ENCODE assay signal across 20 mouse cellular contexts in the genomic region with DNA sequence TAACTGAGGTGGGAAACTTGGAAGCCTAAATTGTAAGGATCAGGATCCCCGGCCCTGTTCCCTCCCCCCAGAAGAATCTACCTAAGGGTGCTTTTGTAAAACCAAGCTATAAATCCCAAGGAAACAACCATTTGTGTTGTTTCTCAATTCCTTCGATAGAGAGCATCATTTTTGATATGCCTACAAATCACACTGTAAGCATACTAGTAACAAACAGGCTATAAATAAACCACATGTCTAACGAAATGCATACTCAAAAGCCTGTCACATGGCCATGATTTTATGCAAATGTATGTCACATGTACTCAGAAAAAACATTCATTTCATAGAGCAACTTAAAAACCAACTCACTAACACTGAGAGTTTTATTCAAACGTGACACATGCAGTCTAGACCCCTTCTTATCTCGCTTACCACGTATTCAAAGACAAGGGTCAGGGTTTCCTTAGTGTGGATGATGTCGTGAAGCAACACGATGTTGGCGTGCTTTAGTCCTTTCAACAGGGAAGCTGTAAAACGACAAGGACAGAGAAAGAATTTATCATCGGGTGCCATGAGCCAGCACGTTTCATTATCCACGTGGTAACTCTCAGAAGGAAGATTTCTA.
A peak's percentile ranks its signal among the peaks of the same experiment; 100 is the strongest.
DNase-seq lines count a peak whose midpoint lies in the region; ATAC-seq lines count a peak whose summit lies in the region.
"Had no signal": no experiment of that assay in that cellular context is flagged by ENCODE, and none has a peak within 500 bp of the region (broad histone marks: within the 10 kb centered on the region; RNA-seq: fewer than 3 reads in every experiment).

No protein-coding gene starts in this region.

- H3K4me2 ChIP-seq in forebrain, embryonic 13.5 days = no peak overlapping the region
- no peak overlapping the region for H3K4me2 ChIP-seq in neural tube, embryonic 12.5 days (replicated peaks)
- no peak overlapping the region for H3K4me2 ChIP-seq in neural tube, embryonic 15.5 days
- no peak overlapping the region for H3K4me2 ChIP-seq in hindbrain, embryonic 13.5 days
- H3K4me2 ChIP-seq: heart, embryonic 12.5 days; stomach, embryonic 15.5 days had no signal

- H3K4me3 ChIP-seq in forebrain, embryonic 13.5 days = no peak overlapping the region
- no peak overlapping the region for H3K4me3 ChIP-seq in forebrain, embryonic 10.5 days
- H3K4me3 ChIP-seq in neural tube, embryonic 12.5 days = no peak overlapping the region
- no peak overlapping the region for H3K4me3 ChIP-seq in neural tube, embryonic 15.5 days (replicated peaks)
- no peak overlapping the region for H3K4me3 ChIP-seq in hindbrain, embryonic 13.5 days
- H3K4me3 ChIP-seq: heart, embryonic 12.5 days; limb, embryonic 10.5 days; stomach, embryonic 15.5 days had no signal

- peaks cover 22% of the 10 kb centered on the region for H3K4me1 ChIP-seq in forebrain, embryonic 13.5 days
- H3K4me1 ChIP-seq in forebrain, embryonic 10.5 days = no peaks in the 10 kb centered on the region
- H3K4me1 ChIP-seq in neural tube, embryonic 12.5 days = no peaks in the 10 kb centered on the region
- H3K4me1 ChIP-seq in neural tube, embryonic 15.5 days = peaks cover 12% of the 10 kb centered on the region
- H3K4me1 ChIP-seq in hindbrain, embryonic 13.5 days (replicated peaks) = peaks cover 9% of the 10 kb centered on the region
- H3K4me1 ChIP-seq: limb, embryonic 10.5 days; stomach, embryonic 15.5 days had no signal

- no peak for DNase-seq in forebrain, embryonic 10.5 days (ENCODE audit: extremely low spot score, low spot score)
- DNase-seq in cerebellum, adult 8-10 months = no peak
- DNase-seq: adrenal gland, adult 8-10 months; B cell, adult 2 months; cerebellum, adult 2 months; heart, postnatal 14 days; kidney, adult 2 months; kidney, postnatal 10 days; liver, postnatal 0 days; lung, postnatal 10 days; thymus, adult 2 months had no signal

- no peaks in the 10 kb centered on the region for H3K36me3 ChIP-seq in forebrain, embryonic 13.5 days (ENCODE audit: poor library complexity, severe bottlenecking)
- no peaks in the 10 kb centered on the region for H3K36me3 ChIP-seq in forebrain, embryonic 10.5 days (replicated peaks)
- H3K36me3 ChIP-seq in neural tube, embryonic 12.5 days = no peaks in the 10 kb centered on the region
- no peaks in the 10 kb centered on the region for H3K36me3 ChIP-seq in neural tube, embryonic 15.5 days
- H3K36me3 ChIP-seq in hindbrain, embryonic 13.5 days = no peaks in the 10 kb centered on the region
- H3K36me3 ChIP-seq: heart, embryonic 12.5 days; limb, embryonic 10.5 days; stomach, embryonic 15.5 days had no signal

- WGBS in forebrain, embryonic 13.5 days = 66% methylated on average over 13 of the region's 13 CpGs
- 88% methylated on average over 13 of the region's 13 CpGs for WGBS in forebrain, embryonic 10.5 days
- 75% methylated on average over 13 of the region's 13 CpGs for WGBS in neural tube, embryonic 12.5 days
- WGBS in neural tube, embryonic 15.5 days = 52% methylated on average over 13 of the region's 13 CpGs
- WGBS in hindbrain, embryonic 13.5 days = 65% methylated on average over 13 of the region's 13 CpGs

- no peak overlapping the region for H3K9ac ChIP-seq in forebrain, embryonic 13.5 days
- H3K9ac ChIP-seq in neural tube, embryonic 12.5 days = no peak overlapping the region
- H3K9ac ChIP-seq in neural tube, embryonic 15.5 days (replicated peaks) = no peak overlapping the region
- no peak overlapping the region for H3K9ac ChIP-seq in hindbrain, embryonic 13.5 days
- H3K9ac ChIP-seq: heart, embryonic 12.5 days; liver, postnatal 0 days; stomach, embryonic 15.5 days had no signal

- H3K27ac ChIP-seq in forebrain, embryonic 13.5 days = peak overlapping the region; percentile 57
- H3K27ac ChIP-seq in forebrain, embryonic 10.5 days = no peak overlapping the region
- no peak overlapping the region for H3K27ac ChIP-seq in neural tube, embryonic 12.5 days
- H3K27ac ChIP-seq in neural tube, embryonic 15.5 days (replicated peaks) = no peak overlapping the region
- peak overlapping the region; percentile 69 for H3K27ac ChIP-seq in hindbrain, embryonic 13.5 days
- H3K27ac ChIP-seq: limb, embryonic 10.5 days; stomach, embryonic 15.5 days had no signal

- H3K27me3 ChIP-seq in forebrain, embryonic 13.5 days = no peaks in the 10 kb centered on the region
- H3K27me3 ChIP-seq in forebrain, embryonic 10.5 days (ENCODE audit: poor library complexity, severe bottlenecking) = no peaks in the 10 kb centered on the region
- no peaks in the 10 kb centered on the region for H3K27me3 ChIP-seq in neural tube, embryonic 12.5 days (replicated peaks)
- no peaks in the 10 kb centered on the region for H3K27me3 ChIP-seq in neural tube, embryonic 15.5 days (replicated peaks)
- no peaks in the 10 kb centered on the region for H3K27me3 ChIP-seq in hindbrain, embryonic 13.5 days
- H3K27me3 ChIP-seq: heart, embryonic 12.5 days; stomach, embryonic 15.5 days had no signal

- H3K9me3 ChIP-seq in forebrain, embryonic 13.5 days (replicated peaks) = no peaks in the 10 kb centered on the region
- H3K9me3 ChIP-seq in forebrain, embryonic 10.5 days = no peaks in the 10 kb centered on the region
- H3K9me3 ChIP-seq in neural tube, embryonic 12.5 days = no peaks in the 10 kb centered on the region
- no peaks in the 10 kb centered on the region for H3K9me3 ChIP-seq in neural tube, embryonic 15.5 days (replicated peaks)
- H3K9me3 ChIP-seq in hindbrain, embryonic 13.5 days = no peaks in the 10 kb centered on the region
- H3K9me3 ChIP-seq: heart, embryonic 12.5 days; limb, embryonic 10.5 days; stomach, embryonic 15.5 days had no signal

- ATAC-seq in forebrain, embryonic 13.5 days = peak; percentile 54
- peak; percentile 51 for ATAC-seq in neural tube, embryonic 12.5 days (ENCODE audit: low FRiP score, low read depth)
- no peak for ATAC-seq in neural tube, embryonic 15.5 days (ENCODE audit: low FRiP score)
- peak; percentile 58; the same call in 1 of the 2 replicates for ATAC-seq in hindbrain, embryonic 13.5 days (ENCODE audit: low FRiP score)
- ATAC-seq in granulocyte monocyte progenitor cell, adult 5-6 weeks (replicated peaks; ENCODE audit: poor library complexity, severe bottlenecking) = no peak
- ATAC-seq: inflammation-experienced regulatory T-cells, adult 6 months; liver, postnatal 0 days had no signal

Comparison
In these comparisons a context has a peak if more than half of its experiments do, and no peak if none do; other contexts are left out.
1. ATAC-seq: peak in forebrain, embryonic 13.5 days (single experiment), neural tube, embryonic 12.5 days (single experiment) and hindbrain, embryonic 13.5 days (single experiment); none in neural tube, embryonic 15.5 days (single experiment) and granulocyte monocyte progenitor cell, adult 5-6 weeks (single experiment).
2. H3K27ac ChIP-seq: peak in forebrain, embryonic 13.5 days (single experiment) and hindbrain, embryonic 13.5 days (single experiment); none in forebrain, embryonic 10.5 days (single experiment), neural tube, embryonic 12.5 days (single experiment) and neural tube, embryonic 15.5 days (single experiment).